Mouse (Mus musculus) testis, adult 2 months (tissue): ENCODE data around the gene Rbms1.
"Not testable (repeated sequence)": the region's sequence is repeated elsewhere in the genome, so short reads cannot be mapped to it uniquely, and the experiment has no call there.

Experiments
- CTCF ChIP-seq: fragments of 200-500 bp; IDR thresholded peaks from 2 replicates; pipeline ENCODE4 v1.5.1; 2012; ENCODE audit warnings: low read depth, mild to moderate bottlenecking, inconsistent platforms, low read length, moderate library complexity; ENCODE audit not compliant: control insufficient read depth, insufficient read depth, insufficient replicate concordance
- POLR2A ChIP-seq: fragments of 200-500 bp; IDR thresholded peaks from 2 replicates; pipeline ENCODE4 v1.6.1; 2012; ENCODE audit warnings: low read depth, mild to moderate bottlenecking, inconsistent platforms, low read length, moderate library complexity; ENCODE audit not compliant: control insufficient read depth

- not testable (repeated sequence) for TF ChIP-seq CTCF, POLR2A
These were observed 132.5 kb downstream of the Rbms1 start for GRCm38 (mm10) chr2:60830464-60830863.
